Comparison of ENCODE assay signal across 8 mouse cellular contexts in the genomic region with DNA sequence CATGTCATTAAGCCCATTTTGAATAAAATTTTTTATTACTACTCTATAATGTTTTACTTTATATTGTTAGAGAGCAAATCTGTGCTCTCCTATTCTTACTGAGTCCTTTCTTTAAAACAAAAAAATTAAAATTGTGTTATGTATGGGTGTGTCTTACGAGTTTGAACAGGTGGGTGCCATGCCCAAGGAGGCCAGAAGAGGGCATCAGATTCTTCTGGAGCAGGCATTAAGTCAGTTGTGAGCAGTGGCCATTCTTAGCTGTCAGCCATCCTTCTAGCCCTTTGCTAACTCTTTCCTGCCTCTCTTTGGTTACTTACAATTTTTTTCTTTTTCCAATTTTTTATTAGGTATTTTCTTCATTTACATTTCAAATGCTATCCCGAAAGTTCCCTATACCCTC.
DNase-seq lines count a peak whose midpoint lies in the region; ATAC-seq and TF ChIP-seq lines count a peak whose summit lies in the region.
"Had no signal": no experiment of that assay in that cellular context is flagged by ENCODE, and none has a peak within 500 bp of the region (broad histone marks: within the 10 kb centered on the region; RNA-seq: fewer than 3 reads in every experiment).

No protein-coding gene starts in this region.

- H3K27ac ChIP-seq in kidney, embryonic 15.5 days = no peak overlapping the region
- no peak overlapping the region for H3K27ac ChIP-seq in CH12.LX (ENCODE audit: insufficient read depth, low read depth)
- H3K27ac ChIP-seq in lung, postnatal 0 days (ENCODE audit: low read length) = no peak overlapping the region
- H3K27ac ChIP-seq: limb, embryonic 15.5 days had no signal

- no peak overlapping the region for H3K9ac ChIP-seq in kidney, embryonic 15.5 days
- no peak overlapping the region for H3K9ac ChIP-seq in CH12.LX (ENCODE audit: insufficient read depth, low read depth)
- H3K9ac ChIP-seq in lung, postnatal 0 days (replicated peaks; ENCODE audit: low read depth) = no peak overlapping the region
- H3K9ac ChIP-seq: limb, embryonic 15.5 days had no signal

- TF ChIP-seq CTCF in CH12.LX (conservative IDR thresholded peaks at IDR 0.05 in 1 of 2, IDR thresholded peaks at IDR 0.05 in 1 of 2; ENCODE audit: low read depth in 2 of 2, low read length in 2 of 2) (peak; percentile 51 to 70), G1E (IDR thresholded peaks at IDR 0.05; ENCODE audit: low read depth, low read length) (peak; percentile 19; the same call in 1 of the 2 replicates)
- TF ChIP-seq CTCF in lung, postnatal 0 days (IDR thresholded peaks at IDR 0.05) = peak; percentile 54

- H3K79me2 ChIP-seq in CH12.LX (replicated peaks; ENCODE audit: control insufficient read depth, extremely low read depth, insufficient read depth, poor library complexity, severe bottlenecking) = no peaks in the 10 kb centered on the region

- TF ChIP-seq EP300 in CH12.LX (IDR thresholded peaks at IDR 0.05; ENCODE audit: low read length) = no peak
- no peak for TF ChIP-seq EP300 in lung, postnatal 0 days (IDR thresholded peaks at IDR 0.05)

- WGBS in kidney, embryonic 15.5 days = 84% methylated on average over 2 of the region's 2 CpGs
- WGBS in lung, postnatal 0 days = 83% methylated on average over 2 of the region's 2 CpGs

- H3K9me3 ChIP-seq in kidney, embryonic 15.5 days (replicated peaks) = no peaks in the 10 kb centered on the region
- H3K9me3 ChIP-seq in CH12.LX (replicated peaks; ENCODE audit: low read length) (peaks cover 8% of the 10 kb centered on the region), G1E (replicated peaks) (no peaks in the 10 kb centered on the region)
- no peaks in the 10 kb centered on the region for H3K9me3 ChIP-seq in lung, postnatal 0 days (ENCODE audit: low read length)
- H3K9me3 ChIP-seq: limb, embryonic 15.5 days had no signal

- no peaks in the 10 kb centered on the region for H3K36me3 ChIP-seq in kidney, embryonic 15.5 days
- H3K36me3 ChIP-seq in CH12.LX (replicated peaks in 1 of 2; ENCODE audit: control insufficient read depth in 1 of 2, insufficient read depth in 1 of 2, low read length in 1 of 2) (no peaks in the 10 kb centered on the region), G1E (replicated peaks) (no peaks in the 10 kb centered on the region)
- H3K36me3 ChIP-seq in lung, postnatal 0 days (ENCODE audit: insufficient read depth, low read length) = no peaks in the 10 kb centered on the region
- H3K36me3 ChIP-seq: limb, embryonic 15.5 days had no signal

- no peak for ATAC-seq in kidney, embryonic 15.5 days (replicated peaks; ENCODE audit: low FRiP score)
- ATAC-seq in G1E (ENCODE audit: extremely low read depth, insufficient number of reproducible peaks, low FRiP score, poor library complexity, severe bottlenecking) = no peak
- ATAC-seq in lung, postnatal 0 days = no peak

- in situ Hi-C loops in CH12.LX (cut with MboI; ENCODE audit: low pct_ligation_motif_present, low pct_unique_long_range_greater_than_20kb, low sequenced_read_pairs) = loop anchor here (25.0 kb wide), 1 partner anchor 172 kb away; no protein-coding TSS in a partner anchor

- peak; percentile 3 for DNase-seq in kidney, adult 11 months
- peak; percentile 65 for DNase-seq in CH12.LX (ENCODE audit: extremely low read depth)
- no peak for DNase-seq in G1E (ENCODE audit: low spot score)
- DNase-seq in fibroblast of lung, adult 2 months (ENCODE audit: low read depth) = peak; percentile 6
- peak; percentile 25 for DNase-seq in lung, postnatal 0 days (ENCODE audit: low spot score)
- no peak for DNase-seq in MN1 (ENCODE audit: low spot score)

- H3K4me3 ChIP-seq in kidney, embryonic 15.5 days (replicated peaks) = no peak overlapping the region
- H3K4me3 ChIP-seq in CH12.LX (replicated peaks in 1 of 3; ENCODE audit: low read depth in 2 of 3, low read length in 2 of 3, poor library complexity in 1 of 3) = no peak overlapping the region
- H3K4me3 ChIP-seq in G1E (ENCODE audit: low read depth, low read length) = no peak overlapping the region
- no peak overlapping the region for H3K4me3 ChIP-seq in lung, postnatal 0 days (ENCODE audit: low read depth, low read length)
- H3K4me3 ChIP-seq: limb, embryonic 15.5 days had no signal

- no peak overlapping the region for H3K4me2 ChIP-seq in kidney, embryonic 15.5 days
- H3K4me2 ChIP-seq in CH12.LX (ENCODE audit: insufficient read depth, low read depth, poor library complexity, severe bottlenecking) = no peak overlapping the region
- no peak overlapping the region for H3K4me2 ChIP-seq in lung, postnatal 0 days (replicated peaks; ENCODE audit: low read depth, low read length)
- H3K4me2 ChIP-seq: limb, embryonic 15.5 days had no signal

- H3K27me3 ChIP-seq in kidney, embryonic 15.5 days = no peaks in the 10 kb centered on the region
- H3K27me3 ChIP-seq in CH12.LX (replicated peaks) = no peaks in the 10 kb centered on the region
- no peaks in the 10 kb centered on the region for H3K27me3 ChIP-seq in G1E (ENCODE audit: insufficient read depth, low read length)
- H3K27me3 ChIP-seq in lung, postnatal 0 days (replicated peaks; ENCODE audit: insufficient read depth, low read length) = no peaks in the 10 kb centered on the region

- no peaks in the 10 kb centered on the region for H3K4me1 ChIP-seq in kidney, embryonic 15.5 days
- H3K4me1 ChIP-seq in CH12.LX (ENCODE audit: control insufficient read depth in 1 of 2, insufficient read depth in 2 of 2) = peaks cover 0 to 13% of the 10 kb centered on the region in 2 experiments; a peak in 1 of 4 replicates
- no peaks in the 10 kb centered on the region for H3K4me1 ChIP-seq in G1E (ENCODE audit: insufficient read depth, low read depth, low read length)
- H3K4me1 ChIP-seq in lung, postnatal 0 days (ENCODE audit: insufficient read depth, low read depth, low read length) = no peaks in the 10 kb centered on the region
- H3K4me1 ChIP-seq: limb, embryonic 15.5 days had no signal

- dilution Hi-C loops in CH12.LX (cut with MboI; ENCODE audit: extremely low pct_ligation_motif_present, extremely low pct_unique_long_range_greater_than_20kb, low sequenced_read_pairs) = no loop called here

- peak; percentile 65 for TF ChIP-seq RAD21 in CH12.LX (IDR thresholded peaks at IDR 0.05; ENCODE audit: low read depth, low read length)

- TF ChIP-seq POLR2A in CH12.LX (IDR thresholded peaks at IDR 0.05; ENCODE audit: low read depth, low read length) = no peak

TF ChIP-seq in CH12.LX, 34 proteins besides CTCF, POLR2A, EP300 and RAD21:
- no peak for TF ChIP-seq ETS1 (conservative IDR thresholded peaks at IDR 0.05; ENCODE audit: low read depth, low read length)
- TF ChIP-seq E2F4 (IDR thresholded peaks at IDR 0.05; ENCODE audit: insufficient replicate concordance, low read depth, low read length) = no peak
- TF ChIP-seq SMC3 (IDR thresholded peaks at IDR 0.05; ENCODE audit: low read depth, low read length) = peak; percentile 58
- 0 out of 2 replicates have a peak, but pooled peaks have one; percentile 18 for TF ChIP-seq TCF12 (IDR thresholded peaks at IDR 0.05; ENCODE audit: low read depth, low read length)
- TF ChIP-seq MAFK (IDR thresholded peaks at IDR 0.05; ENCODE audit: insufficient replicate concordance, low read length) = no peak
- no peak for TF ChIP-seq ZC3H11A (IDR thresholded peaks at IDR 0.05; ENCODE audit: low read depth, low read length)
- 0 out of 2 replicates have a peak, but pooled peaks have one; percentile 11 for TF ChIP-seq NELFE (IDR thresholded peaks at IDR 0.05; ENCODE audit: low read depth, low read length)
- TF ChIP-seq ZMIZ1 (IDR thresholded peaks at IDR 0.05; ENCODE audit: low read depth, low read length) = no peak

Comparison
In these comparisons a context has a peak if more than half of its experiments do, and no peak if none do; other contexts are left out.
1. DNase-seq: peak in kidney, adult 11 months (single experiment), CH12.LX (single experiment), fibroblast of lung, adult 2 months (single experiment) and lung, postnatal 0 days (single experiment); none in G1E (single experiment) and MN1 (single experiment).
2. Peak in every context shown above with its lines, with median percentiles within 50 percentile points of each other: CTCF ChIP-seq.